Mouse (Mus musculus): ENCODE data around the gene Cutc.

DNA sequence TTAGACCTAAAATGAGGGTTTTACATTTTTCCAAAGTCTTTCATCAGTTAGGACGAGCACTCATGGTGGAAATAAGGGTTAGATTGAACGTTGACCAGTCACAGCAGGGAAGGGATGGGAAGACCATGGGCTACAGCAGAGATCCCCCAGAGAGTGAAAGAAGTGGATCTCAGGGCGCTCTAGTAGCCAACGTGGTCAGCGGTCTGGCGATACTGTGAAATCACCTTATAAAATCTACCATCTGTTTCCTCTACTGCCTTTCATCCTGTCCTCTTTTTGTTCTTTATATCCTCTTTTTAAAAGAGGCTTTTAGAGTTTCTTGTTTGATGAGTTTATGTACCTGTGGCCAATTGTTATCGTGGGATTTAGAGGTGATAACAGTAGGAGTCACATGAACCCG is 32.0 kb downstream of the Cutc start:
- TF ChIP-seq CTCF (IDR thresholded peaks at IDR 0.05; ENCODE audit: insufficient read depth, low read depth, low read length) (no peak), POLR2A (IDR thresholded peaks at IDR 0.05; ENCODE audit: insufficient read depth, low read depth, low read length) (no peak)
